Mouse (Mus musculus) left cerebral cortex, adult 11 months (tissue): ENCODE measurements at regions not wholly inside any gene's neighbourhood (a gene's known extent, or its start where the extent isn't known, plus 50 kb on each side); places are given as distances from the start of the nearest gene placed in this dataset.

Source experiments
- DNase-seq: peaks from one replicate; pipeline ENCODE4 v3.0.0; 2022; ENCODE audit warnings: low spot score

GRCm38 (mm10) chr2:137575750-137576149 is 459.3 kb upstream of the Jag1 start:
- no peak for DNase-seq

GRCm38 (mm10) chr2:137574845-137575449 is 458.5 kb upstream of the Jag1 start:
- DNase-seq: no peak

GRCm38 (mm10) chr2:137571146-137571545 is 454.7 kb upstream of the Jag1 start:
- no peak for DNase-seq

- DNase-seq: no peak
Measured at GRCm38 (mm10) chr2:137566619-137567018, 450.2 kb upstream of the Jag1 start.

- no peak for DNase-seq
Measured at GRCm38 (mm10) chr2:137564064-137564624, 447.7 kb upstream of the Jag1 start.

- no peak for DNase-seq
Measured at GRCm38 (mm10) chr2:137560366-137560765, 443.9 kb upstream of the Jag1 start.

GRCm38 (mm10) chr2:137553871-137554270 is 437.4 kb upstream of the Jag1 start:
- no peak for DNase-seq

GRCm38 (mm10) chr2:137536581-137536980 is 420.1 kb upstream of the Jag1 start:
- no peak for DNase-seq

GRCm38 (mm10) chr2:137516271-137516670 is 399.8 kb upstream of the Jag1 start:
- no peak for DNase-seq

GRCm38 (mm10) chr2:137515043-137515442 is 398.6 kb upstream of the Jag1 start:
- DNase-seq: no peak

GRCm38 (mm10) chr2:137513895-137514506 is 397.6 kb upstream of the Jag1 start:
- DNase-seq: no peak

GRCm38 (mm10) chr2:137510671-137511235 is 394.3 kb upstream of the Jag1 start:
- no peak for DNase-seq

GRCm38 (mm10) chr2:137501236-137501635 is 384.8 kb upstream of the Jag1 start:
- no peak for DNase-seq

GRCm38 (mm10) chr2:137497616-137498015 is 381.2 kb upstream of the Jag1 start:
- no peak for DNase-seq

- DNase-seq: no peak
Measured at GRCm38 (mm10) chr2:137493600-137493999, 377.2 kb upstream of the Jag1 start.

GRCm38 (mm10) chr2:137489181-137489682 is 372.8 kb upstream of the Jag1 start:
- DNase-seq: no peak

- no peak for DNase-seq
Measured at GRCm38 (mm10) chr2:137468769-137469168, 352.3 kb upstream of the Jag1 start.

GRCm38 (mm10) chr2:137457061-137457753 is 340.8 kb upstream of the Jag1 start:
- DNase-seq: no peak

- no peak for DNase-seq
Measured at GRCm38 (mm10) chr2:137456436-137456835, 340.0 kb upstream of the Jag1 start.

- DNase-seq: no peak
Measured at GRCm38 (mm10) chr2:137446919-137447318, 330.5 kb upstream of the Jag1 start.

- DNase-seq: no peak
Measured at GRCm38 (mm10) chr2:137437741-137438140, 321.3 kb upstream of the Jag1 start.

GRCm38 (mm10) chr2:137436161-137436560 is 319.7 kb upstream of the Jag1 start:
- DNase-seq: no peak

- no peak for DNase-seq
Measured at GRCm38 (mm10) chr2:137422656-137423055, 306.2 kb upstream of the Jag1 start.
